Mouse (Mus musculus) E14TG2a.4 (cell line): ENCODE data around the gene Nwd1.

Source experiments
- CTCF ChIP-seq: conservative IDR thresholded peaks from 2 replicates; pipeline ENCODE4 v1.5.1; 2014; ENCODE audit warnings: low read length
- NANOG ChIP-seq: IDR thresholded peaks from 2 replicates; pipeline ENCODE4 v1.6.1; 2014; ENCODE audit warnings: borderline replicate concordance, low read length, mixed read lengths

DNA sequence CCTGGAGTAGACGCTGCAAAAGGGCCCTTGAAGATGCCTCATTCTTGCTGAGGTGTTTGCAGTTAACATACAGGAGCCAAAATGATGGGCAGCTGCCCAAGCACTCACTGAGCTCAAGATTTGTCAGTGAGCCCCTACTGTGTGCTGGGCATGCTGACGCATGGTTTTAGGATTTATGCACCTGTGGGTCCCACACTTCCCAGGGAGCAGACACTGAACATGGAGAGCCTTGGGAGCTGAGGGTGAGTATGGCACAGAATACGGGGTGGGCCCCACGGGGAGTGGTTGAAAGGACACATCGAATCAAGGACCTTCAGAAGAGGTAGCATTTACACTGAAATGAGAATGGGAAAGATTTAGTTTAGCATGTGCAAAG, 245 bp downstream of the Nwd1 start:
- TF ChIP-seq CTCF (no peak), NANOG (no peak)
